Mouse (Mus musculus) neutrophil, adult 5-6 weeks (primary cell): Measurements from ENCODE around the gene Usp45. TPM values are rescaled to one million over a fixed set of nuclear protein-coding genes. Genes with fewer than 3 reads are reported as not detected.
A peak's percentile ranks its signal among the peaks of the same experiment; 100 is the strongest.

Source experiments
- ATAC-seq: fragments of 151-379, 151-347 bp; 2 replicates; pipeline ENCODE4 v1.8.0; 2017; ENCODE audit warnings: mild to moderate bottlenecking, moderate TSS enrichment; ENCODE audit not compliant: insufficient number of reproducible peaks, poor library complexity, low FRiP score, severe bottlenecking; ENCODE audit errors: extremely low read depth
- total RNA-seq: library from RNA; stranded (forward); fragments of 200-1000 nt; gene quantifications from 2 replicates; pipeline ENCODE4 v1.2.3, GENCODE M21; 2017

Usp45 gene
- total RNA-seq, 1 experiment from 2014 or later, result 18.5 TPM

DNA sequence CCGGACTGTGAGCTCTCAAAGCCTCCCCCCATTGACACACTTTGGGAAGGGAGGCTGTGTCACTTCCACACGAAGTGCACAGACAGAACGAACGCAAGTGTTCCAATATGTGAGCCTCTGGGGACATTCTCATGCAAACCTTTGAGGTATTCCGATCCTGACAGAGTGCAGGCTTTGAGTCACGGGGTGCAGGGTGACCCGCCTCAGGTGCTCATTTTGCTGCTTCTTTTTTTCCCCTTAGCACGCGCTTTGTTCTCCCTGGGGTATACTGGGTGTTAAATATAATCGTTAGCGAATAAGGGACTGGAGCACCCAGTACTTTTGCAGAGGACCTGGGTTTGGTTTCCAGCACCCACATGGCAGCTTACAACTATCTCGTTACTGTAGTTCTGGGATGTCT, 19.3 kb downstream of the Usp45 start:
- ATAC-seq, result no peak

DNA sequence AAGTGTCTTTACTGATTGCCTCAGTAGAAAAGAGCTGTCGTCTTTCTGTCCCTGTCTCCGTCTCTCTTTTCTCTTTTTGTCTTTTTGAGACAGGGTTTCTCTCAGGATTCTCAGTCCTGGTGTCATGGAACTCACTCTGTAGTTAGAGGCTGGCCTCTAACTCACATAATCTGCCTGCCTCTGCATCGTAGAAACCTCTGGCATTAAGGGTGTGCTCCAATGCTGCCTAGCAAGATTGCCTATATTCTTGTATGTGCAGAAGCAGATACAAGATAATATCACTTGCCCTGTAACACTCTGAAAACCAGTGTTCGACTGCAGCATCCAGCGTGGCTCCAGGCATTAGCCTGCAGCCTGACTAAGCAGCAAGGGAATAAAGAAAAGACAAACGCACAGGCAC, 21.9 kb downstream of the Usp45 start:
- ATAC-seq, result no peak

- no peak for ATAC-seq
Observed at GRCm38 (mm10) chr4:21789836-21790235, 22.9 kb downstream of the Usp45 start.

DNA sequence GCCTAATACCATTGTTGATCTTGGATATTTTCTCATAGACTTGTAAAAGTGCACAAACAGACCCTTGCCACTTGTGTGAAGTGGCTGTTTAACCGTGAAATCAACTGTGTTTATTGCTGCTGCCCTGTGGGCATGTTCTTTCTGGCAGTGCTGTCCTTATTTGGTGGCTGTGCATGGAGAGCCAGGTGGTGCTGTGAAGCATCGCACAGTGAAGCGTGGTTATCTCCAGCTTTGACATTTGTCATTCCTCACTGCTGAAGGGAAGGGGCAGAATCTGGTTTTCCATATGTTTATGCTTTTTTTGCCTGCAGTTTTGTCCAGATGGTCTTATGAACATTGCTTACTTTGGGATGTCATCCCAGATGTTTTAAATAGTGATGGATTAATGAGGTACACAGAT, 26.7 kb downstream of the Usp45 start:
- ATAC-seq, result no peak

- no peak for ATAC-seq
Observed at GRCm38 (mm10) chr4:21801013-21801412, 34.1 kb downstream of the Usp45 start.

GRCm38 (mm10) chr4:21801620-21802019, 34.7 kb downstream of the Usp45 start:
- no peak for ATAC-seq

- ATAC-seq, result no peak
Observed at GRCm38 (mm10) chr4:21807204-21807603, 40.2 kb downstream of the Usp45 start.

DNA sequence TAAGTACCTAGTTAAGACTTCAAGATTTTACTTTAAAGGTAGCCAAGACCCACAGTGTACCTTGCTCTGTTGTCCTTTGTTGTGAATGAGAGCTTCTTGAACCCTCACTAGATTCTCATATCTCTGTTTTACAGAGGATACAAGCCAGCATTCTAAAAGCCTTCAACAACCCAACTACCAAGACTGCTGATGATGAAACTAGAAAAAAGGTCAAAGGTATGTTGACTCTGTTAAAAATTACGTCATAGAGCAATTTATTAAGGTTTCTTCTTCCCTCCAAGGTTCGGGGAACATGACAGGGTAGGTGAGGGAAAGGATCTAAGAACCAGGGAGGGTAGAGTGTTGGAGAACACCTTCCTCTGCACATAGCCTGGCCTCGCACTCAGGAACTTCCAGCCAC, 43.7 kb downstream of the Usp45 start:
- ATAC-seq, result no peak

GRCm38 (mm10) chr4:21812635-21813034, 45.7 kb downstream of the Usp45 start:
- ATAC-seq, result no peak

- ATAC-seq, result peak; percentile 73; the same call in 1 of the 2 replicates
Observed at GRCm38 (mm10) chr4:21814029-21814428, 47.1 kb downstream of the Usp45 start.

- no peak for ATAC-seq
Observed at GRCm38 (mm10) chr4:21826616-21827015, 59.7 kb downstream of the Usp45 start.

DNA sequence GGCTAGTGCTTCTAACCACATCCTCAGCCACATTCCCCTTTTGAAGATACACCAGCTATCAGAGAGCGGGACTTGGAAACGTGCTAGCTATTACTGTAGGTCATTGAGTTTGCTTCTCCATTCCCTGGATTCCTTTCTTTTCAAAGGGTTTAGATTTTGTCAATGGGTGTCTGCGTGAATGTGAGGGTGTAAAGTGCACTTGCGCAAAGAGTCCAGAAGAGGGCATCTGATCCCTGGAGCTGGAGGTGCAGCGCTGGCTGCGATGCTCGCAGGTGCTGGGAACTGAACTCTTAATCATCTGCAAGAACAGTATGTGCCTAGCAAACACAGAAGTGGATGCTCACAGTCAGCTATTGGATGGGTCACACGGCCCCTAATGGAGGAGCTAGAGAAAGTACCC, 65.9 kb downstream of the Usp45 start:
- ATAC-seq, result no peak

DNA sequence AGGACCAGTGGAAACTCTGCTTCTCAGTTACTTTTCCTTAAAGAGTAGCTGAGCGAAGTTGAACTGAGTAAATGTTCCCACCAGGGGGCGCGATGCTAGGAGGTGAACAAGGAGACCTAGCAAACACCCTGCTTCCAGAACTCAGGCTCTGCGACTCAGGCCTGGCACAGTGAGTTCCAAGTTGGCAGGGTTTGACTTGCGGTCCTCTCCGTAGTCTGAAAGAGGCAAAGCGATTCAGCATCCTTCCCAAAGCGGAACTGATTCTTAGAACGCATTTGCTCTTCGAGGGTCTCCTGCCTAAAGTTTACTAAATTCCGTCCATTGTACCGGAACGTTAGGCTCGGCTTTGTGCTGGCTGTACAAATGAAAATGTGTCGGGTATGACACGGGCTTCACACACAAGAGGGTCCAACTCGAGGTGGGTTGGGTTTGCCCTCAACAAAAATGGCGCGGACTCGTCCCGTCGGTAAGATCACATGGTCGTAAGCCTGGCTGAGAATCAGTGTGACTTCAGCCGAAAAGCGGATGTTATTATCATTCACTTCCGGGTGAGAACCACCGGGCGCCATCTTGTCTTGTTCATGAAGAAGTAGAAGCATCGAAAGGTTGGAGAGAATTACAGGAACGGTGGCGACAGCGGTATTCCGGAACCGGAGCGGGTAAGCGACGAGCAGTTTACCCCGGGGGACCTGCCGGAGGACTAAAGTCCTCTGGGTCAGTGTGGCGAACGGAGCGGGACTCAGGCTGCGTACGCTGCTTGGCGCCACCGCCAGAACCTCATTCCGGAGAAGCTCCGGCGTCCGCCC, 80.7 kb downstream of the Usp45 start, which contains the start of gene Pnisr:
Gene Pnisr (plus strand): TSS at position 103 of the 806 bp plus-strand sequence.
- ATAC-seq, result peak; percentile 90

DNA sequence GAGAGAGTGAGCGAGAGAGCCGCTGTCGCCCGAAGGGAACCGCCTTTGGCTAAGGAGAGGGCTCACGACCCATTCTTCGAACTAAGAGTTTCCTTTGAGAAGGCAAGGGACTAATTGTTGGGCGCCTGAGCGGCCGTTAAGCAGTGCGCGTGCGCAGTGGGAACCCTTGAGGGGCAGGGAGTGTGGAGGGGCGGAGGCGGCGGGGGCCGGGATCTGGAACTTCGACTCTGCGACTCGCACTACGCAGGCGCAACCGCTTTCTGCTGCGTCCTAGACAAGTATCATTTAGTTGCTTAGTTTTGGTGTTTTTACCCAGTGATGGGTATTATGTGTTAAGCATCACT, 81.3 kb downstream of the Usp45 start:
- ATAC-seq, result peak; percentile 58

GRCm38 (mm10) chr4:21857481-21857880, 90.5 kb downstream of the Usp45 start:
- no peak for ATAC-seq

DNA sequence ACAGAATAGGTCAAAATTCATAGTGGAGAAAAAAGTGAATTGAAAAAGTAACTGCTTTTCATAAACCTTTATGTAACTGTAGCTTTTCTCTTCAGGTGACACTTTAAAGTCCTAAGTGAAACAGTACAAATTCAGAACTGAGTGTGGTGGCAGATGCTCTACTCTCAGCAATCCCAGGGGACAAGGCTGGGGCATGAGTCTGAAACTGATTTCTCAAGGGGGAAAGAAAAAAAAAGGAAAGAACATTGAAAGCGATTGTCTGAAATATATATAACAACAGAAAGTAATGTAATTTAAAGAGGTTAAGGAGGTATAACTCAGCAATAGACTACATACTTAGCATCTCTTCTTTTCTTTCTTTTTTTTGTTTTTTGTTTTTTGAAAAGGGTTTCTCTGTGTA, 98.3 kb downstream of the Usp45 start:
- ATAC-seq, result no peak

- no peak for ATAC-seq
Observed at GRCm38 (mm10) chr4:21878776-21879175, 111.8 kb downstream of the Usp45 start.

DNA sequence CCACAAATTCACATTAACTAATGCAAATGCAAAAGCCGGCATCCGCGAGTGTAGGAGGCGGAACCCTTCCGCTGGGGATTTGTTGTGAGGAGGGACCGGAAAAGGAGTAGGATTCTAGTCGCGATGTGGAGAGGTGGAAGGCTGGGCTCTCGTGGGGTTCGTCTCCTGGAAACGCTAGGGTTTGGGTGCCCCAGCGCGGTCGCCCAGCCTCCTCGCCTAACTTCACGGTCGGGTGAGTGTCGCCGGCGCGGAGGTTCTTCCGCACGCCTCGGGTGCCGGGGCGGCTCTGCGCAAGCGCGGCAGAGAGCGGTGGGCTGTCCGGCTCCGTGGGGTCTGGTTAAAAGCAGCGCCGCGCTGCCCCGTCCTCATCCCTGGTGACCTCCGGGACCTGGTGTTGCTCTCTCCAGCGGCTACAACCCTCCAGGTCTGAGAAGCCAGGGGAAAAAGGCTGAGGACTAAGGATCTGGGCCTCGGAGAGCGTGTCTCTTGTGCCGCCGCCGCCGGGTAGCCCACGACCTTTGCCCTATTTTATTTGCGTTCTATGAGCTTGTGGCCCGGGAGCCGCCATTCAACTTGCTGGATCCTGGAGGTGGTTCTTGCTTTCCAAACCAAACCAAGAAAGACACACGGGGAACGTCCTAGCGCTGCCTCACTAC, 112.7 kb downstream of the Usp45 start, which contains the start of gene Coq3:
Gene Coq3 (plus strand): TSS at position 109 of the 656 bp plus-strand sequence.
- peak; percentile 74 for ATAC-seq

GRCm38 (mm10) chr4:21882806-21883205, 115.8 kb downstream of the Usp45 start:
- no peak for ATAC-seq

GRCm38 (mm10) chr4:21885831-21886230, 118.9 kb downstream of the Usp45 start:
- no peak for ATAC-seq
